Mouse (Mus musculus) liver, embryonic 14.5 days (tissue): ENCODE measurements at regions not wholly inside any gene's neighbourhood (a gene's known extent, or its start where the extent isn't known, plus 50 kb on each side); places are given as distances from the start of the nearest gene placed in this dataset.

ENCODE experiments used
- CTCF ChIP-seq: IDR thresholded peaks from 2 replicates; pipeline ENCODE4 v1.5.1; 2016; ENCODE audit warnings: antibody characterized with exemption, low read depth, control low read depth
- EP300 ChIP-seq: IDR thresholded peaks from 2 replicates; pipeline ENCODE4 v1.6.1; 2016; ENCODE audit warnings: antibody characterized with exemption, low read depth

- TF ChIP-seq EP300 (no peak), CTCF (no peak)
Measured at GRCm38 (mm10) chr1:137396736-137397135, 436.5 kb upstream of the Nr5a2 start.
